In genomic region chr13:110541288-110542148, GRCm38 (mm10) we compare ENCODE assay signal across 13 mouse cellular contexts.
DNase-seq lines count a peak whose midpoint lies in the region; ATAC-seq and TF ChIP-seq lines count a peak whose summit lies in the region.
"Had no signal": no experiment of that assay in that cellular context is flagged by ENCODE, and none has a peak within 500 bp of the region (broad histone marks: within the 10 kb centered on the region; RNA-seq: fewer than 3 reads in every experiment).

No protein-coding gene starts in this region.

- no peak for TF ChIP-seq EP300 in lung, postnatal 0 days (IDR thresholded peaks at IDR 0.05)

- H3K4me2 ChIP-seq in lung, postnatal 0 days (replicated peaks; ENCODE audit: low read depth, low read length), result no peak overlapping the region
- H3K4me2 ChIP-seq in midbrain, postnatal 0 days (ENCODE audit: low read depth, low read length, poor library complexity, severe bottlenecking), result no peak overlapping the region

- peak; percentile 22 to 60 for DNase-seq in frontal cortex, adult 2 months (ENCODE audit: extremely low spot score in 1 of 2, low spot score in 1 of 2)
- no peak for DNase-seq in frontal cortex, postnatal 25 days (ENCODE audit: low spot score in 2 of 2)
- peak; percentile 10 for DNase-seq in lung, postnatal 0 days (ENCODE audit: low spot score)
- DNase-seq in lung, adult 18-20 months, result no peak
- peak; percentile 75 for DNase-seq in brain, adult 2 months (ENCODE audit: low read depth, low spot score)
- no peak for DNase-seq in midbrain, postnatal 0 days (ENCODE audit: low spot score)
- no peak for DNase-seq in embryo, embryonic 11 days
- DNase-seq: adrenal gland, adult 8-10 months; heart, adult 11 months; heart, postnatal 14 days; spleen, adult 18-20 months had no signal

- H3K4me1 ChIP-seq in lung, postnatal 0 days (ENCODE audit: insufficient read depth, low read depth, low read length), result no peaks in the 10 kb centered on the region; the same call in 1 of the 2 replicates
- peaks cover 58% of the 10 kb centered on the region for H3K4me1 ChIP-seq in megakaryocyte, embryonic 14.5 days
- no peaks in the 10 kb centered on the region; the same call in 1 of the 2 replicates for H3K4me1 ChIP-seq in midbrain, postnatal 0 days (ENCODE audit: insufficient read depth, low read length)

- H3K36me3 ChIP-seq in lung, postnatal 0 days (ENCODE audit: insufficient read depth, low read length), result no peaks in the 10 kb centered on the region
- H3K36me3 ChIP-seq in megakaryocyte, embryonic 14.5 days (replicated peaks; ENCODE audit: low read length), result no peaks in the 10 kb centered on the region
- H3K36me3 ChIP-seq in midbrain, postnatal 0 days (ENCODE audit: insufficient read depth, low read length), result no peaks in the 10 kb centered on the region

- no peak for TF ChIP-seq CTCF in lung, postnatal 0 days (IDR thresholded peaks at IDR 0.05)
- TF ChIP-seq CTCF in midbrain, postnatal 0 days (IDR thresholded peaks at IDR 0.05), result no peak

- 66% methylated on average over 5 of the region's 5 CpGs for WGBS in lung, postnatal 0 days
- 69% methylated on average over 5 of the region's 5 CpGs for WGBS in midbrain, postnatal 0 days

- no peak for ATAC-seq in lung, postnatal 0 days
- ATAC-seq in midbrain, postnatal 0 days (ENCODE audit: low FRiP score), result no peak

- no peak overlapping the region for H3K9ac ChIP-seq in lung, postnatal 0 days (replicated peaks; ENCODE audit: low read depth)
- H3K9ac ChIP-seq in midbrain, postnatal 0 days (replicated peaks; ENCODE audit: low read length, poor library complexity, severe bottlenecking), result no peak overlapping the region

- H3K27me3 ChIP-seq in lung, postnatal 0 days (replicated peaks; ENCODE audit: insufficient read depth, low read length), result no peaks in the 10 kb centered on the region
- H3K27me3 ChIP-seq in megakaryocyte, embryonic 14.5 days (replicated peaks), result no peaks in the 10 kb centered on the region
- H3K27me3 ChIP-seq in midbrain, postnatal 0 days (ENCODE audit: insufficient read depth, low read length), result no peaks in the 10 kb centered on the region

- no peaks in the 10 kb centered on the region for H3K9me3 ChIP-seq in lung, postnatal 0 days (ENCODE audit: low read length)
- no peaks in the 10 kb centered on the region for H3K9me3 ChIP-seq in megakaryocyte, embryonic 14.5 days
- no peaks in the 10 kb centered on the region for H3K9me3 ChIP-seq in midbrain, postnatal 0 days (ENCODE audit: low read length)

- no peak overlapping the region for H3K4me3 ChIP-seq in lung, postnatal 0 days (ENCODE audit: low read depth, low read length)
- peak overlapping the region; percentile 42 for H3K4me3 ChIP-seq in megakaryocyte, embryonic 14.5 days (replicated peaks)
- H3K4me3 ChIP-seq in midbrain, postnatal 0 days (ENCODE audit: low read depth, low read length), result no peak overlapping the region

- H3K27ac ChIP-seq in lung, postnatal 0 days (ENCODE audit: low read length), result no peak overlapping the region
- no peak overlapping the region for H3K27ac ChIP-seq in midbrain, postnatal 0 days (ENCODE audit: low read depth, low read length)
- H3K27ac ChIP-seq: stomach, postnatal 0 days had no signal

Comparison
In these comparisons a context has a peak if more than half of its experiments do, and no peak if none do; other contexts are left out.
1. DNase-seq: peak in frontal cortex, adult 2 months (2 of 2), lung, postnatal 0 days (single experiment) and brain, adult 2 months (single experiment); none in frontal cortex, postnatal 25 days (0 of 2), lung, adult 18-20 months (0 of 2), midbrain, postnatal 0 days (single experiment) and embryo, embryonic 11 days (single experiment).